Mouse (Mus musculus) bone marrow macrophage, adult 2 months (primary cell): ENCODE data around the gene Cpped1.

Source experiments
- CTCF ChIP-seq: IDR thresholded peaks from 2 replicates; pipeline ENCODE4 v1.5.1; 2012; ENCODE audit warnings: low read depth, mild to moderate bottlenecking, low read length, moderate library complexity
- POLR2A ChIP-seq: IDR thresholded peaks from 2 replicates; pipeline ENCODE4 v1.6.1; 2012; ENCODE audit warnings: mild to moderate bottlenecking, low read depth, low read length, borderline replicate concordance

GRCm38 (mm10) chr16:11875227-11875626 is 34.0 kb downstream of the Cpped1 start:
- TF ChIP-seq CTCF (no peak), POLR2A (no peak)
